Mouse (Mus musculus) cortical plate, adult 2 months (tissue): ENCODE data around the gene Rpgr.
A peak's percentile ranks its signal among the peaks of the same experiment; 100 is the strongest.

ENCODE experiments used
- CTCF ChIP-seq: fragments of 200-500 bp; IDR thresholded peaks from 2 replicates; pipeline ENCODE4 v1.5.1; 2011; ENCODE audit warnings: mild to moderate bottlenecking, control low read depth, low read length; ENCODE audit not compliant: insufficient read depth; ENCODE audit errors: extremely low read depth
- POLR2A ChIP-seq: fragments of 200-500 bp; IDR thresholded peaks from 2 replicates; pipeline ENCODE4 v1.6.1; 2011; ENCODE audit warnings: mild to moderate bottlenecking, low read length, control low read depth; ENCODE audit not compliant: insufficient read depth; ENCODE audit errors: extremely low read depth

- peak; percentile 68 for TF ChIP-seq CTCF
- TF ChIP-seq POLR2A: no peak
These were observed 146.0 kb downstream of the Rpgr start for GRCm38 (mm10) chrX:10070689-10071088.
